Mouse (Mus musculus) liver, embryonic 14.5 days (tissue): Measurements from ENCODE around the gene Ccdc114. TPM values are rescaled to one million over a fixed set of nuclear protein-coding genes. Genes with fewer than 3 reads are reported as not detected.
"Not testable (repeated sequence)": the region's sequence is repeated elsewhere in the genome, so short reads cannot be mapped to it uniquely, and the experiment has no call there.

Source experiments
- ATAC-seq: fragments of 200-750 bp; cut with Nextera tagmentation; 2 replicates; pipeline ENCODE4 v1.8.0; 2017; ENCODE audit warnings: moderate number of reproducible peaks, mild to moderate bottlenecking, moderate library complexity; ENCODE audit not compliant: insufficient read depth
- DNase-seq, 3 experiments: peaks; one replicate each; pipeline ENCODE4 v3.0.0-alpha.2; 2012 to 2013; ENCODE audit warnings: low read depth in 3 of 3, low spot score in 3 of 3
- H3K27ac ChIP-seq: fragments of 300-500 bp; sonication (generic); 2 replicates; pipeline ENCODE4 v1.5.1; 2014; ENCODE audit warnings: moderate library complexity, mild to moderate bottlenecking, control low read depth, inconsistent platforms
- H3K27me3 ChIP-seq: fragments of 300-500 bp; sonication (generic); 2 replicates; pipeline ENCODE4 v1.6.1; 2014; ENCODE audit warnings: mild to moderate bottlenecking, low read length, moderate library complexity; ENCODE audit not compliant: control insufficient read depth, insufficient read depth
- H3K36me3 ChIP-seq: fragments of 300-500 bp; sonication (generic); replicated peaks from 2 replicates; pipeline ENCODE4 v1.6.1; 2014; ENCODE audit warnings: low read depth; ENCODE audit not compliant: control insufficient read depth, insufficient read depth
- H3K4me1 ChIP-seq, 2 experiments: fragments of 200-500 bp in 1 of 2; fragments of 300-500 bp in 1 of 2; sonication (generic) in 1 of 2; replicated peaks; 2 replicates each; pipeline ENCODE4 v1.6.1; 2012 to 2014; ENCODE audit warnings: antibody characterized with exemption in 1 of 2, inconsistent platforms in 1 of 2, low read length in 1 of 2; ENCODE audit not compliant: control insufficient read depth in 2 of 2, insufficient read depth in 2 of 2
- H3K4me2 ChIP-seq: fragments of 300-500 bp; sonication (generic); 2 replicates; pipeline ENCODE4 v1.6.1; 2014; ENCODE audit warnings: low read depth, mild to moderate bottlenecking, control low read depth, moderate library complexity
- H3K4me3 ChIP-seq, 2 experiments: fragments of 200-500 bp in 1 of 2; fragments of 300-500 bp in 1 of 2; sonication (generic) in 1 of 2; 2 replicates each; pipeline ENCODE4 v1.5.1; 2012 to 2014; ENCODE audit warnings: low read depth in 2 of 2, low read length in 2 of 2, mild to moderate bottlenecking in 2 of 2, control low read depth in 1 of 2, inconsistent platforms in 1 of 2, moderate library complexity in 1 of 2; ENCODE audit not compliant: insufficient read depth in 1 of 2
- H3K9ac ChIP-seq: fragments of 300-500 bp; sonication (generic); replicated peaks from 2 replicates; pipeline ENCODE4 v1.6.1; 2014; ENCODE audit warnings: mild to moderate bottlenecking, control low read depth, moderate library complexity
- H3K9me3 ChIP-seq: fragments of 300-500 bp; sonication (generic); 2 replicates; pipeline ENCODE4 v1.6.1; 2016; ENCODE audit warnings: low read length, mixed read lengths; ENCODE audit not compliant: control insufficient read depth
- CTCF ChIP-seq: IDR thresholded peaks from 2 replicates; pipeline ENCODE4 v1.5.1; 2016; ENCODE audit warnings: antibody characterized with exemption, low read depth, control low read depth
- EP300 ChIP-seq: IDR thresholded peaks from 2 replicates; pipeline ENCODE4 v1.6.1; 2016; ENCODE audit warnings: antibody characterized with exemption, low read depth
- WGBS: fragments of 180-500 bp; shearing (Covaris S2); extraction: QIAGEN DNeasy Blood & Tissue Kit; methylation state at CpG from one replicate; pipeline ENCODE4 v1.1.7; 2014; ENCODE audit not compliant: insufficient replicate concordance; 5-methylcytosine and 5-hydroxymethylcytosine counted together
- polyA plus RNA-seq, 2 experiments: library from polyadenylated mRNA; depleted of rRNA in 1 of 2; stranded (reverse) in 1 of 2; unstranded in 1 of 2; fragments of >200 nt; fragmentation: Nextera tagmentation in 1 of 2; extraction: Ambion mirVana in 1 of 2; gene quantifications; 2 replicates each; pipeline versions ENCODE4 v1.2.1 to v1.2.3; 2012 to 2014

Gene Ccdc114
- polyA plus RNA-seq, 2 experiments = 1.0 to 1.2 TPM

GRCm38 (mm10) chr7:45943280-45943679, 19.4 kb downstream of the Ccdc114 start:
- peak; percentile 54 for TF ChIP-seq CTCF
- ATAC-seq, H3K27ac ChIP-seq, H3K27me3 ChIP-seq, DNase-seq, H3K9me3 ChIP-seq, H3K4me3 ChIP-seq, H3K9ac ChIP-seq, H3K36me3 ChIP-seq, H3K4me1 ChIP-seq, H3K4me2 ChIP-seq: not testable (repeated sequence)
- 25% methylated on average over 1 of the region's 1 CpGs for WGBS

GRCm38 (mm10) chr7:45949061-45949460, 25.2 kb downstream of the Ccdc114 start:
- no peak for DNase-seq
- Histone ChIP-seq H3K4me3 (no peak overlapping the region), H3K27ac (no peak overlapping the region), H3K36me3 (no peaks in the 10 kb centered on the region), H3K9ac (no peak overlapping the region), H3K27me3 (no peaks in the 10 kb centered on the region), H3K9me3 (no peaks in the 10 kb centered on the region), H3K4me2 (no peak overlapping the region), H3K4me1 (no peaks in the 10 kb centered on the region)
- TF ChIP-seq CTCF (no peak), EP300 (no peak)
- 49% methylated on average over 4 of the region's 4 CpGs for WGBS
- ATAC-seq = no peak

GRCm38 (mm10) chr7:45956611-45957010, 32.7 kb downstream of the Ccdc114 start:
- Histone ChIP-seq H3K4me3 (no peak overlapping the region), H3K4me1 (no peaks in the 10 kb centered on the region), H3K9ac (no peak overlapping the region), H3K9me3 (no peaks in the 10 kb centered on the region), H3K27ac (no peak overlapping the region), H3K4me2 (no peak overlapping the region), H3K27me3 (no peaks in the 10 kb centered on the region), H3K36me3 (no peaks in the 10 kb centered on the region)
- ATAC-seq (no peak), DNase-seq (no peak)
- WGBS = 31% methylated on average over 4 of the region's 4 CpGs
- no peak for TF ChIP-seq EP300
- no peak for TF ChIP-seq CTCF

- Histone ChIP-seq H3K4me3 (no peak overlapping the region), H3K9me3 (no peaks in the 10 kb centered on the region), H3K4me2 (no peak overlapping the region), H3K27ac (no peak overlapping the region), H3K27me3 (no peaks in the 10 kb centered on the region), H3K9ac (no peak overlapping the region), H3K36me3 (no peaks in the 10 kb centered on the region), H3K4me1 (peaks cover 0 to 9% of the 10 kb centered on the region in 2 experiments; a peak in 2 of 4 replicates)
- 47% methylated on average over 11 of the region's 11 CpGs for WGBS
- ATAC-seq = no peak
- no peak for DNase-seq
- TF ChIP-seq CTCF = no peak
These were observed 48.2 kb downstream of the Ccdc114 start for GRCm38 (mm10) chr7:45971831-45972723.

GRCm38 (mm10) chr7:45973271-45973687, 49.4 kb downstream of the Ccdc114 start:
- TF ChIP-seq CTCF = no peak
- no peak for TF ChIP-seq EP300
- Histone ChIP-seq H3K36me3 (no peaks in the 10 kb centered on the region), H3K4me3 (no peak overlapping the region), H3K27me3 (no peaks in the 10 kb centered on the region), H3K4me2 (no peak overlapping the region), H3K9ac (no peak overlapping the region), H3K9me3 (no peaks in the 10 kb centered on the region), H3K27ac (no peak overlapping the region), H3K4me1 (peaks cover 0 to 7% of the 10 kb centered on the region in 2 experiments; a peak in 2 of 4 replicates)
- no peak for DNase-seq
- ATAC-seq = no peak
- WGBS = 68% methylated on average over 6 of the region's 6 CpGs
